Mouse (Mus musculus) megakaryocyte progenitor cell, adult 5-6 weeks (primary cell): Measurements from ENCODE around the gene Tsc2. TPM values are rescaled to one million over a fixed set of nuclear protein-coding genes. Genes with fewer than 3 reads are reported as not detected.

Source experiments
- ATAC-seq: replicated peaks from 2 replicates; pipeline ENCODE4 v1.8.0; 2016; ENCODE audit warnings: mild to moderate bottlenecking, moderate TSS enrichment, inconsistent platforms; ENCODE audit not compliant: poor library complexity
- total RNA-seq, 2 experiments: library from RNA; stranded (forward) in 1 of 2; stranded (reverse) in 1 of 2; fragments of 157-497, 149-512 nt in 1 of 2; fragments of 200-1000 nt in 1 of 2; gene quantifications; 2 replicates each; pipeline versions ENCODE4 v1.2.3 to v1.2.4; 2015 to 2017

The Tsc2 gene
- total RNA-seq, 2 experiments from 2014 or later: 54.1 to 64.3 TPM

DNA sequence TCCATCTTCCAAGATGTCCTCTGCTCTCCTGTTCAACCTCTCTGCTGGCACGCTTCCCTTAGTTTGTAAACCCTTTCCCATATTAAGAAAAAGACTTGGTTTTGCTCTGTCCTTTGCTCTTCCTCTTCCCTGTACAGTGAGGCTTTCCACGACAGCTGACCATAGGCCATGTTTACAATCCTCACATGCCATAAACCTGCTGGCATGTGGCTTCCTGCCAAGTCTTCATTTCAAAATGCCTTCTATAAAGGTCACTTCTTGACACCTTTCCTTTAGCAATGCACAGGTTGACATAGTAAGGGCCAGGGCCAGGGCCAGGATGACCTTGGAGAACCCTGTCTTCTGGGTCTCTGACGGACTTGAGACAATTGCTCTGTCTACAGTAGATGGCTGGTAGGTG is 86.2 kb downstream of the Tsc2 start:
- ATAC-seq: no peak

Other genes with a start within 250 kb of the Tsc2 start
- gene Rnps1, start 218.1 kb downstream of the Tsc2 start, total RNA-seq (2015): 143 and 154 TPM in 2 replicates
- 187 and 191 TPM in 2 replicates for gene Rnps1, start 218.1 kb downstream of the Tsc2 start, total RNA-seq (2017)
- gene Eci1, start 206.0 kb downstream of the Tsc2 start, total RNA-seq (2015): 58.5 and 67.8 TPM in 2 replicates
- 27.7 and 32.6 TPM in 2 replicates for gene Eci1, start 206.0 kb downstream of the Tsc2 start, total RNA-seq (2017)
- 0.94 and 3.5 TPM in 2 replicates for gene Dnase1l2, start 189.5 kb downstream of the Tsc2 start, total RNA-seq (2015)
- 2.9 and 4.0 TPM in 2 replicates for gene Dnase1l2, start 189.5 kb downstream of the Tsc2 start, total RNA-seq (2017)
- 23.3 and 27.5 TPM in 2 replicates for gene E4f1, start 162.3 kb downstream of the Tsc2 start, total RNA-seq (2015)
- gene E4f1, start 162.3 kb downstream of the Tsc2 start, total RNA-seq (2017): 13.6 and 18.7 TPM in 2 replicates
- gene Pgp, start 162.2 kb downstream of the Tsc2 start, total RNA-seq (2015): 25.4 and 26.4 TPM in 2 replicates
- gene Pgp, start 162.2 kb downstream of the Tsc2 start, total RNA-seq (2017): 16.6 and 21.5 TPM in 2 replicates
- 0.35 and 0.81 TPM in 2 replicates for gene Bricd5, start 158.7 kb downstream of the Tsc2 start, total RNA-seq (2015)
- not detected in 2 replicates for gene Bricd5, start 158.7 kb downstream of the Tsc2 start, total RNA-seq (2017)
- gene Mlst8, start 153.6 kb downstream of the Tsc2 start, total RNA-seq (2015): 9.2 TPM in 2 replicates
- gene Mlst8, start 153.6 kb downstream of the Tsc2 start, total RNA-seq (2017): 14.9 and 28.9 TPM in 2 replicates
- gene Caskin1, start 144.0 kb downstream of the Tsc2 start, total RNA-seq (2015): not detected in 2 replicates
- gene Caskin1, start 144.0 kb downstream of the Tsc2 start, total RNA-seq (2017): not detected in 2 replicates
- 50.9 and 54.7 TPM in 2 replicates for gene Traf7, start 104.7 kb downstream of the Tsc2 start, total RNA-seq (2015)
- 91.7 and 98.9 TPM in 2 replicates for gene Traf7, start 104.7 kb downstream of the Tsc2 start, total RNA-seq (2017)
- 0.12 and 0.17 TPM in 2 replicates for gene Rab26, start 98.4 kb downstream of the Tsc2 start, total RNA-seq (2015)
- 0.14 and 0.71 TPM in 2 replicates for gene Rab26, start 98.4 kb downstream of the Tsc2 start, total RNA-seq (2017)
- 7.4 and 10.6 TPM in 2 replicates for gene Pkd1, start 82.8 kb downstream of the Tsc2 start, total RNA-seq (2015)
- 6.2 and 15.1 TPM in 2 replicates for gene Pkd1, start 82.8 kb downstream of the Tsc2 start, total RNA-seq (2017)
- 5.7 and 6.7 TPM in 2 replicates for gene Nthl1, start 50 bp upstream of the Tsc2 start, total RNA-seq (2015)
- 12.0 and 13.6 TPM in 2 replicates for gene Nthl1, start 50 bp upstream of the Tsc2 start, total RNA-seq (2017)
- 1.2 and 2.6 TPM in 2 replicates for gene Slc9a3r2, start 17.7 kb upstream of the Tsc2 start, total RNA-seq (2015)
- gene Slc9a3r2, start 17.7 kb upstream of the Tsc2 start, total RNA-seq (2017): 1.4 and 1.6 TPM in 2 replicates
- gene Npw, start 25.8 kb upstream of the Tsc2 start, total RNA-seq (2015): not detected in 2 replicates
- not detected in 2 replicates for gene Npw, start 25.8 kb upstream of the Tsc2 start, total RNA-seq (2017)
- gene Zfp598, start 37.1 kb upstream of the Tsc2 start, total RNA-seq (2015): 25.0 and 29.1 TPM in 2 replicates
- 21.3 and 22.6 TPM in 2 replicates for gene Zfp598, start 37.1 kb upstream of the Tsc2 start, total RNA-seq (2017)
- not detected in 2 replicates for gene Syngr3, start 57.3 kb upstream of the Tsc2 start, total RNA-seq (2015)
- gene Syngr3, start 57.3 kb upstream of the Tsc2 start, total RNA-seq (2017): not detected in 2 replicates
- 22.4 and 23.6 TPM in 2 replicates for gene Gfer, start 63.5 kb upstream of the Tsc2 start, total RNA-seq (2015)
- 37.2 and 62.7 TPM in 2 replicates for gene Gfer, start 63.5 kb upstream of the Tsc2 start, total RNA-seq (2017)
- 2.6 and 3.4 TPM in 2 replicates for gene Noxo1, start 63.6 kb upstream of the Tsc2 start, total RNA-seq (2015)
- gene Noxo1, start 63.6 kb upstream of the Tsc2 start, total RNA-seq (2017): 1.0 and 1.2 TPM in 2 replicates
- gene Tbl3, start 75.0 kb upstream of the Tsc2 start, total RNA-seq (2015): 27.6 and 36.8 TPM in 2 replicates
- 41.1 and 45.3 TPM in 2 replicates for gene Tbl3, start 75.0 kb upstream of the Tsc2 start, total RNA-seq (2017)
- gene Rnf151, start 85.4 kb upstream of the Tsc2 start, total RNA-seq (2015): 0.20 TPM in 1 of 2 replicates, not detected in the other
- gene Rnf151, start 85.4 kb upstream of the Tsc2 start, total RNA-seq (2017): not detected in 2 replicates
- gene Rps2, start 85.5 kb upstream of the Tsc2 start, total RNA-seq (2015): 5,974 and 6,144 TPM in 2 replicates
- gene Rps2, start 85.5 kb upstream of the Tsc2 start, total RNA-seq (2017): 1,525 and 1,766 TPM in 2 replicates
- 236 and 247 TPM in 2 replicates for gene Ndufb10, start 91.8 kb upstream of the Tsc2 start, total RNA-seq (2015)
- 256 and 308 TPM in 2 replicates for gene Ndufb10, start 91.8 kb upstream of the Tsc2 start, total RNA-seq (2017)
- gene Rpl3l, start 95.2 kb upstream of the Tsc2 start, total RNA-seq (2015): 0.24 and 0.74 TPM in 2 replicates
- 0.30 TPM in 1 of 2 replicates, not detected in the other for gene Rpl3l, start 95.2 kb upstream of the Tsc2 start, total RNA-seq (2017)
- gene Msrb1, start 104.0 kb upstream of the Tsc2 start, total RNA-seq (2015): 378 and 438 TPM in 2 replicates
- 155 and 224 TPM in 2 replicates for gene Msrb1, start 104.0 kb upstream of the Tsc2 start, total RNA-seq (2017)
- not detected in 2 replicates for gene Hs3st6, start 120.4 kb upstream of the Tsc2 start, total RNA-seq (2015)
- gene Hs3st6, start 120.4 kb upstream of the Tsc2 start, total RNA-seq (2017): not detected in 2 replicates
- not detected in 2 replicates for gene Meiob, start 171.7 kb upstream of the Tsc2 start, total RNA-seq (2015)
- gene Meiob, start 171.7 kb upstream of the Tsc2 start, total RNA-seq (2017): not detected in 2 replicates
- 31.4 and 34.4 TPM in 2 replicates for gene Hagh, start 207.5 kb upstream of the Tsc2 start, total RNA-seq (2015)
- 36.0 TPM in 2 replicates for gene Hagh, start 207.5 kb upstream of the Tsc2 start, total RNA-seq (2017)
- 10.5 and 11.3 TPM in 2 replicates for gene Fahd1, start 217.7 kb upstream of the Tsc2 start, total RNA-seq (2015)
- gene Fahd1, start 217.7 kb upstream of the Tsc2 start, total RNA-seq (2017): 17.0 and 18.9 TPM in 2 replicates
- not detected in 2 replicates for gene Igfals, start 233.4 kb upstream of the Tsc2 start, total RNA-seq (2015)
- gene Igfals, start 233.4 kb upstream of the Tsc2 start, total RNA-seq (2017): not detected in 2 replicates